Mouse (Mus musculus): ENCODE results near the gene Mcts2.

Mcts2 gene

DNA sequence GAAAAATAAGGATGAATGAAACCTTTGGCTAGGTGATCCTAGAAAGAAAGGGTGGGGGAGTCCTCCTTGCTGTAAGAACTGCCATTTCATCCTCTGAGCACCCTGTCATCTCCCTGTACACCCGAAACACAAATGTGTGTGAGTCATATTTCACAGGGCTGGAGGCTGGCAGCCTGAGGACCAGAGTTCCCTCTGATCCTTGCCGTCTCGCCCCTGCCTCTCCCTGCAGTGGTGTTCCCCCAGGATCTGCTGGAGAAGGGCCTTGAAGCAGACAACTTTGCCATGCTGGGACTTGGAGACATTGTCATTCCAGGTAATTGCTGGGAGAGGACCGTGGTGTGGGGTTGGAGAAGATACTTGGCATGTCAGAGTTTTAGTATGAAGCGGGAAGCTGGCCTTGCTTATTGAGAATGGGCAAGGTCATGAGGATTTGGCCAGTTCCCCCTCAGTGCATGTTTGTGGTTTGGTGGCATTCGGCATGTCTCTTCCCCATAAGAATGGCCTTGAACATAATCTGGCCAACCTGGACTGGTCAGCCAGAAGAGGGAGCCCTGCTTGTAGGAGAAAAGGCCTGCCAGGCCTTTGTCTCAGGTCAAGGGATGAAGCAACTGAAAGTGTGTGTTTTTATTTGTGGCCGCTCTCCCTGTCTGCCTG lies 4.9 kb downstream of the Mcts2 start:
- DNase-seq (ENCODE audit: low spot score) = no peak

DNA sequence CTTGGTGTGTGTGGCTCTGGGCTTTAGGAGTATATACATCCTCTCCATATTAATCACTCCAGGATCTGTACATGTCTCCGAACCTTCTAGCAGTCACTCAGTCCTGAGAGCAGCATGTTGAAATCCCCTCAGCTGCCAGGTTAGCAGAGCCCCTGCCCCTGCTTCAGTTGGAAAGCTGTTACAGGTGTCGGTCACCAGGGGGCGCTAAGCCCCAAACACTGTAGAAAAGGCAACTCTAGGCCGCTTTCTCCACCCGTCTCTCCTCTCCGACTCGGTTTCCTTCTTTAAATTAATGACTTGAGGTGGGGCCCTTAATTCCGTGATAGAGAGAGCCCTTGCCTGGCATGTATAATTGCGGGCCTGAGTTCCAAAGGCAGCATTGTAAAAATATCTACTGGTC lies 6.4 kb downstream of the Mcts2 start:
- DNase-seq (ENCODE audit: low spot score) = no peak

DNA sequence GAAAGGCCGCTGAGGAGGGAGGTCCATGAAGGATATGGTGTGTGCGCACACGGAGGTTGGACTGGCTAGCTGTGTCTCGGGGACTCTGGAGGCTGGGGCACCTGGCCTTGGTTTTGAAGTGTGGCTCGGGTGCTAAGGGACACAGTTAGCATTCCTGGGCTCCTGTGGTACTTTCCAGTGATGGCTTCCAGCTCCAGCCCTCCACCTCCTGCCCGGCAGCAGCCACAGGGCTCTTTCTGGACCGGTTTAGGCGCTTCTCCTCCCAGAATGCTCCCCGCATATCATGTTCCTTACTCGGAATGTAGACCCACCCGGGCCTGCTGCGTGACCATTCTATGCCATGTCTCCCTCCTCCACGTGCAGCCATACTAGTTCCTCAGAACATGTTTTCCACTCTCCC lies 6.9 kb downstream of the Mcts2 start:
- DNase-seq (ENCODE audit: low spot score) = no peak

DNA sequence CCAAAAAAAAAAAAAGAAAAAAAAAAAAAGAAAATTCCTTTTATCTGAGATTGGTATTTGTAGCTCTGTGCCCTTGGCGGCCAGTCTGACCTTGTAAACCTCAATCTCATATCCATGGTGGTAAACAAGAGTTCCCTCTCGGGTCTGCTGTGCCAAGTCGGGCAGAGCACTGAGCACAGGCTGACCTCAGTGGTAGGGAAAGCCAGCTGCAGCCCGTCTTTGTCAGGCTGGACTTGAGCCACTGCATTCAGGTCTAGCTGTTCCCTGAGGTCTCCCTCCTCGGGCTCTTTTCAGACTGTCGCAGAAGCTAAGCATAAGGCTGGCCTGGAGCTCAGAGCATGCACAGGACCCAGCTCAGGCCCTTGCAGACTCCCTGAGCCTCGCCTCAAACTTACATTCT lies 7.9 kb downstream of the Mcts2 start:
- DNase-seq (ENCODE audit: low spot score) = peak; percentile 84

DNA sequence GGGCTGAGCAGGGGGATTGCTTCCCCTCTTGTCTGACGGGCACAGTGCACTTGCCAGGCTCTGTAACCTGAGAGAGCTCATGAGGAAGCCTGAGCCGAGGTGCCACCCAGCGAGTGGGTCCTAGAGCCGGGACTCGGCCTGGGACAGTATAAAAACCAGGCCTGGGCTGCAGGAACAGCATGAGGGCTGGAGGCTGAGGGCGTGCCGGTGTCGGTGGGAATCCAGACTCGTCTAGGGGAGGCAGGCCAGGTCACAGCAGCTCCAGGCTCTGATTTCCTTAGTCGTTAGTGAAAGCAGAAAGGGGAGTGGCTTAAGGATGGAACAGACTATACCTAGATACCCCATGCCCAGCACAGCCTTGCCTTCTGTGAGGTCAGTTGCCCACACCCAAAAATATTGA lies 9.2 kb downstream of the Mcts2 start:
- DNase-seq (ENCODE audit: low spot score) = no peak

DNA sequence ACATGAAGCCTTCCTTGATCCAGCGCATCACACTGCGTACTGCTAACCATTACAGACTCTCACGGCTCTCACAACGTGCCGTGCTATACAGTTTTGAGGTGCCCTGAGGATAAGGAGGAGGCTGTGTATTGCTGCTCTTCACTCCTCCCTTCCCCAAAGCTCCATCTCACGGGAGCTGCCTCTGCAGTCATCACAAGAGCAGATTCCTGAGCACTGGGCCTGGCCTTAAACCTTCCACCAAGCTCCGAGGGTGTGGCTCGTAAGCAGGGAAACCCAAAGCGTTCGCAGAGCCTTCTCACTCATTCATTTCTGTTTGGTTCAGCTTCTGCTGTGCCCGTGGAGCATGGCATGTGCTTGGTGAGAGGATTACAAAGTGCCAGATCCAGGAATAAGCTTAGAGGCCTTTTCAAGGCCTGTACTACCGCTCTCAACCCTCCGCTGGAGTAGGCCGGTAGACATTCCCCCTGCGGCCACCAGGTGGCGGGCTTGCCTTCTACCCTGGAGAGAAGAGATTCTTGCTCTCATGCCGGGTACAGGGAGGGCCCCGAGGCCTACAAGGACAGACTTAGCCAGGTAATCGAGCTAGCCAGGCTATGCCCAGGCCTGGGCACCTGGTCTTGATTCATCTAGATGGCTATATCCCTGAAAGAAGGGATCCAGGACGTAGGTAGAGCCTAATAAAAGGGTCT lies 9.8 kb downstream of the Mcts2 start:
- DNase-seq (ENCODE audit: low spot score) = peak; percentile 80

DNA sequence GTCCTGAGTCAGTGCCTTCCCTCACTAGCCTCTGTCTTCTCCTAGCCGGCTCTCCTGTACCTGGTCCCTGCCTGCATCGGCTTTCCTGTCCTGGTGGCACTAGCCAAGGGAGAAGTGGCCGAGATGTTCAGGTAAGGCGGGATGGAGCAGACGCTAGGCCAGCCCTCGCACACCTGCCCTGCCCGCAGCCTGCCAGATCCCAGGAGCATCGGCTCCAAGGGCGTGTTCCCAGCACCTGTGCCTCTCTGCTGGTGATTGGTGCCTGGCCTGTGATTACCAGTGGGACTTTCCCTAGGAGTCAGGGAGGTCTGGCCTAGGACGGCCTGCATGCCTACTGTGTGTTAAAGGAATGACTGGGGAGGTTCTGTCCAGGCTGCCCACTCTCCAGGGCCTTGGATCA lies 13.3 kb downstream of the Mcts2 start:
- no peak for DNase-seq (ENCODE audit: low spot score)

DNA sequence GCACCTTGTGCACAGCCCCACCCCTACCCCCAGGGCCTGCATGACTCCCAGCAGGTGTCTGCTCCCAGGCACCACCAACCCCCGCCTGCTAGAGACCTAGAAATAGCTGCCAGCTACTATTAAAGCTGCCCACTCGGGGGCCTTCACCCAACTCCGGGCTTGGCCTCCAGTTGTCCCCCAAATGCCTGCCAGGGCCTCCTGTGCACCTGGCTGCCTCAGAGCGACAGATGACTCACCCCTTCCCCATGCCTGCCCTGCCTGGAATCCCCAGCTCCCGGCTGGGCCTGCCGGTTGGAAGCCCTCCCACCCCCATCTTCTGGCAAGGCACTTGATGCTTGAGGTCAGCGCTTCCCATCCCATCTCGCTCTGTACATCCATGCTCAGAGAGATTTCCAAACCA lies 13.9 kb downstream of the Mcts2 start:
- no peak for DNase-seq (ENCODE audit: low spot score)

DNA sequence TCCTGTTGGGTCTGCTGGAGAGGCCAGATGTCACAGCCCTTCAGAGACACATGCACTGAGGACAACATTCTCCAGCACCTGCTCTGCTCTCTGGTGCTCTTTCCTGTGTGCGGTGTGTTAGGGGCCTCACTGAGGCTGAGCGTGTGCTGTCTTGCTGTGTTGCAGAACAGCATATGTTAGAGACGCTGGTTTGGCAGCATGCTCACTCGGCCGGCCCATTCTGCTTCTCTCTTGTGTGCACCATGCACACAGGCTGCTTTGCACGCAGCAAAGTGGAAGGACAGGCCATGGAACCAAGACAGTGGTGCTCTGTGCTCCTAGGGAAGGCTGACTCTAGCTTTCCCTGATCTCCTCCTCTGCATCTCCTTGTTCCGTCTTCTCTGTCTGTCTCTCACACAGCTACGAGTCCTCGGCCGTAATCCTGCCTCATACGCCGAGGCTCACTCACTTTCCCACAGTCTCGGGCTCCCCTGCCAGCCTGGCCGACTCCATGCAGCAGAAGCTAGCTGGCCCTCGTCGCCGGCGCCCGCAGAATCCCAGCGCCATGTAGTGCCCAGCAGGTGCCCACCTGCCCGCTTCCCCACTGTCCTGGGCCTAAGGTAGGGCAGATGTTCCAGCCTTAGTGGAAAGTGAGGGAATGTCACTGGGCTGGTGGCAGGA lies 16.9 kb downstream of the Mcts2 start:
- no peak for DNase-seq (ENCODE audit: low spot score)

DNA sequence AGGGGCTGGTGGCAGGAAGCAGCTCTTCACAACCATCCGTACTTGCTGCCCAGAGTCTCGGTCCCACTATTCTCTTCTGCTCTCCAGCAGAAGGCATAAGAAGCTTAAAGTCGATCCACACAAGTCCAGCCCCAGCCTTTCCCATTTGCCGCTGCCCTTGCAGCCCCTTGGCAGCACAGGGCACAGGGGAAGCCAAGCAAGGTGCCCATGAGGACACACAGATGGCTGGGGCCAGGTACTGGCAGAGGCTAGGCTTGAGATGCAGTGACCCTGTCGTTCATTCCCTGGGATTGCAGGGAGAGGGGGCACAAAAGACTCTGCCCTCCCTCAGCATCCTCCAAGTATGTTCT lies 17.4 kb downstream of the Mcts2 start:
- DNase-seq (ENCODE audit: low spot score) = no peak

DNA sequence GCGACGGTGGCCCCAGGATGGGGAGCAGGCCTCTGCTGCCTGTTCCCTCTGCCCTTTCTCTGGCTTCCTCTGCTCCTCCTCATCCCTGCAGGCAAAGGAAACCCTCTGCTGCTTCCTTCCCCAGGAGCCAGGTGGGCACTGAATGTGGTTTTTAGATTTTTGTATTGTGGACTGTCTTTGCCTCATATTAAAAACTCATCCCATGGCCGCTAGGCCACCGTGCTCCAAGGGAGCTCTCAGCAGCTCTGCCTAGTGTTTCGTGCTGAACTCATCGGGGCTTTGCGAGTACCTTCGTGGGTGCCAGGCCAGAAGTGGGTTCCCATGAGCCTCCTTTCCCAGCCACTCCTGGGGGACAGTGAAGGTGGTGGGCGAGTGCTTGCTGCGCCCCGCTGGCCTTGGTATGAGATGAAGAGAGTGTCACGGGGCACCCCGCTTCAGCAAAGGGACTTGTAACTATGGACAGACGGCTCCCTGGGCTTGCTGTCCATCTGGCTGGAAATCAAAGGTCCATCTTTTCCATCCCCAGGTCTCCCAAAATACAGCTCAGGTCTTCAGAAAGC lies 18.1 kb downstream of the Mcts2 start:
- DNase-seq (ENCODE audit: low spot score) = no peak

DNA sequence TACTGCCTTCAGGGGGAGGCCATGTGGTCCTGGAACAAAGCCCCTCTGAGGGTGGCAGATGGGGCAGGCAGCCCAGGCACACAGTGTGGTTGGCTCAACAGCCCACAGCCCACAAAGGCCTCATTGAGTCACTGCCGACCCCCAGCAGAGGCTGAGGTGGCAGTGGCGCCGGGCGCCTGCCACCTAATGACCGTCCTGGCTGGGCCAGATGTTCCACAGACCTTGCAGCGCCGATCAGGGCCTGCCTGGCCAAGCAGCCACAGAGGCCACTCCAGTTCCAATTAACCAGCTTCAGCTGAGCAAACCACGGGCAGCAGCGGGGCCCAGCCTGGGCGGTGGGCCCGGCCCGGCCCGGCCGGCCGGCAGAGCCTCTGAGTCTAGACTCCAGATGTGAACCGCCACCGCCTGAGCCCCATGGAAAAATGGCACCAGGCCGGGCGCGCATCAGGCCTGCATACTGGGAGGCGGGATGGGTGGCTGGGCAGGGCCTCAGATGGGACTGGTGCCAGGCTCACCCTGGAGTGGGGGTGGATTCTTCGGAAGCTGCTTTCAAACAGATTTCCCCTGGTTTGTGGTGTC lies 19.2 kb downstream of the Mcts2 start:
- peak; percentile 48 for DNase-seq (ENCODE audit: low spot score)

DNA sequence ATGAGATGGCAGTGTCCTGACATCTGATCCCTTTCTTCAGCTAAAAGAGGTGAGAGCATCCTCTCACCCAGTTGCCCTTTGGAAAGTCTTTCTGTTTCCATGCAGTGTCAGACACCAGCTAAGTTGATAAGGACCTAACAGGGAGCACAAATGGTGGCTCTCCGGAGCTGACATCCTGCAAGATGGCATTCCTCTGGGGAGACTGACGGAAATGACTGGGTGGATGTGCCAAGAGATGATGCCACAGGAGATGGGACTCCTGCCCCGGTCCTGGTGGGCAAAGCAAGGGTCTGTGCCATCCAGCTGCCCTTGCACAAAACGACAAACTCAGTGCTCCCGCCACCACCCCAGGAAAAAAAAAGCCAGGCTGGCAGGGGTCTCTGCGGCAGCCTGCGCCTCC lies 20.4 kb downstream of the Mcts2 start:
- DNase-seq (ENCODE audit: low spot score) = no peak

DNA sequence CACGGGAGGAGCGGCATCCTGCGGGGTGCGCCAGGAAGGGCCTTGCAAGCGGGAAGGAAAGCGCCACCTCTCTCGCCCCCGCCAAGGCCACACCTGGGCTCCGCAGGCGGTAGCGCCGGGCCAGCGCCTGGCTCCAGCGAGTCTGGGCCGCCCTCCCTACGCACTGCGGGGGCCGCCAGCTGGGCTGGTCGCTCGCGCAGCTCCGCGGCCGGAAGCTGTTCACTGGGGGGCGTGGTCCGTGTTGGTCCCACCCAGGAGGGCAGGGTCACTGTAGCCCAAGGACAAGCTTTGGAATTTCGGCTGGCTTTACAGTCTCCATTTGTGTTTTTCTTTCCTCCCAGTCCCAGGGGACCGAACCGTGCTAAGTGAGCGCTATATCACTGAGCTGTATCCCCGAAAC lies 20.8 kb downstream of the Mcts2 start:
- DNase-seq (ENCODE audit: low spot score) = peak; percentile 92

DNA sequence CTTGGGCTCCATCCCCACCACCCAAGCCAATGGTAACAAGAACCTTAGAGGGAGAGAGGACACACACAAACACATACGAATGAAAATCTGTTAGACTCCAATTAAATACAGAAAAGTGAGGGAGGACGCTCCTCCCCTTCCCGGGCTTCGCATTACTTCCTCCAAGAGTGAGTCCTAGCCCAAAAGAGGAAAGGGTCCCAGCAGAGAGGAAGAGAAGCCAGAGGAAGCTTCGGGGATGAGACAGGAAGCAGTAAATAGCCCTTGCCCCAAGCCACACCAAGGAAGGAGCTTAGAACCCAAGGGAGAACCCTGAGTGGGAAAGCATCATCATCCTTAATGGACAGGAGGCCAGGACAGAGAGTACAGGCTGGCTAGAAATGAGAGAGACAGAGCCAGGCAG lies 22.2 kb downstream of the Mcts2 start:
- no peak for DNase-seq (ENCODE audit: low spot score)

DNA sequence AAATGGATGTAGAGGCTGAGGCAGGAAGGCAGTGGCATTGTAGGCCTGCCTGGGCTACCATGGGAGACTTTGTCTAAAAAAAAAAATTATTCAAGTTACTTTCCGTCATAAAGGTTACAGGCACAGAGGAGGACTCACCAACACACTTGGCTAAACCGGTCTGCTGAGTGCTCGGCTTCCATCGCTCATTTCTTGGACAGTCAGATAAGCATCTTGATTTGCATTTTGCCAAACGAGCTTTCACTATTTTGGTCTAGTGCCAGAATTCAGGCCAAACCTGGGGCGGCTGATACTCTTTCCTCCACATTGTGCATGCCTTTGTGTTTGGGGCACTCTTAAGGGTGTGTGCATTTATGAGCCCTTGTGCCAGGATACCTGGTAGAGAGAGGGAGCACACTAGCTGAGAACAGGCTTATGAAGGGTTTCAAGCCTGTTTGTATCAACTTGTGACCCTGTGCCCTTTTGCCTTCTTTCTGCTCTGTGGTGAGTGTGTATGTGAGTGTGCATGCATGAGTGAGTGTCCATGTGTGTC lies 29.5 kb downstream of the Mcts2 start:
- no peak for DNase-seq (ENCODE audit: low spot score)

DNA sequence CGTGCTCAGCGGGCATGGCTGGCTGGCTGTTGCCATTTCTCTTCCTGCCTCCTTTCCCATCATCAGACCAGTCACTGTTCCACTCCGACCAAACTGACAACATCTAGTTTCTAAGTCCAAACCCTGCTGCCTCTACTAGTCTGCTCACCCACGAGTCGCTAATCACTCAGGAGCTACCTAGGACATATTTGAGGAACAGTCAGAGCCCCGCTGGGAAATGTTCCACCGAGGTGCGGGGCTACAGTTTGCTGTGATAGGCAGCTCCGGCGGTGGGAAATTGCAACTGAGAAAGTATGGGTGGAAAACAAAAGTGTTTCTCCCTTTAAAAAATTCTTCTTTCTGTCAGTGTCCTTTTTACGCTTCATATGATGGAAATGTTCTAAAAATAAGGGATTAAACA lies 30.8 kb downstream of the Mcts2 start:
- DNase-seq (ENCODE audit: low spot score) = no peak

DNA sequence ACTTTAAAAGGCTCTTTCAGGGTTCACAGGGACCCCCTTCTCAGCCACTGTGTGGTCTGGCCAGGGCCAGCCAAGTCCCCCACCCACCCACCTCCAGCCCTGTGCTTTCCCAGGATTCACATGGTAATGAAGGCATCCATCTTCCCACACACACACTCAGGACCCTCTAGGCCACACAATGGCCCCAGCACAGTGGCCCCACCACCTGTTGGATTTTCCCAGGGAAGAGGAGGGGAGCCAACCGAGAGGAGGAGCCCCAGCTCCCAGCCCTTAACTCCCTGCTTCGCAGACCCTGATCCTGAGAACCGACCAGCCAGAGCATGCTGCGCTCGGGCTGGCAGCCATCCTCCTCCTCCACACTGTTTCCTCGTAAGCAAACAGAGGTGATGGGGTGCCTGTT lies 31.2 kb downstream of the Mcts2 start:
- DNase-seq (ENCODE audit: low spot score) = no peak

DNA sequence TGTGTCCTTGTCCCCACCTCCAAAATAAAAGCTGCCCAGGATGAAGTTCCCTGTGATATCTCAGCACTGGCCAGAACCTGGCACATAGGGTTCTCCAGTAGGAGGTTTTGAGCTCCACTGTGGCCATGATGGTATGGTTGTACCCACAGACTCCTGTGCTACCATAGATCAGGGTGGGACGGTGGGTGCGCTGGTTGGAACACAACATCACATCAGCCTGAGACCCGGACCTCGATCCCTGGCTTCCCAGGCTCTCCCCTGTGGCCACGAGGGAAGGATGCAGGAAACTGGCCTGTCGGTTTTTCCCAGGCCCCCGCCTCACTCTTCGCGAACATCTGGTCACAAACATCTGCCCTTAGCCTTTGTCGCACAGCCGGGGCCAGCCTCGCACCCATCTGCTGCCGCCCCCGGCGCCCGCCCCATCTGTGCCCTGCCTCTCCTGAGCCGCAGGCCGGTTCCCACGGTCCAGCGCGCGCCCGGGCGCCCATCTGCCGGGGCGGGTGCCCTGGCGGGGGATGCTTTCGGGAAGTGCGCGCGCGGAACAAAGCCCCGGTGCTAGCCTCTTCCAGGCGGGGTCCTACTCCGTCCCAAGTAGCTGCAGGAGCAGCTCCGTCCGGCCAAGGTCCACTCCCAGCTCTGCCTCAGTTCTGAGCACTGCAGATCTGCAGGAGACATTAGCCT lies 37.0 kb downstream of the Mcts2 start:
- no peak for DNase-seq (ENCODE audit: low spot score)

DNA sequence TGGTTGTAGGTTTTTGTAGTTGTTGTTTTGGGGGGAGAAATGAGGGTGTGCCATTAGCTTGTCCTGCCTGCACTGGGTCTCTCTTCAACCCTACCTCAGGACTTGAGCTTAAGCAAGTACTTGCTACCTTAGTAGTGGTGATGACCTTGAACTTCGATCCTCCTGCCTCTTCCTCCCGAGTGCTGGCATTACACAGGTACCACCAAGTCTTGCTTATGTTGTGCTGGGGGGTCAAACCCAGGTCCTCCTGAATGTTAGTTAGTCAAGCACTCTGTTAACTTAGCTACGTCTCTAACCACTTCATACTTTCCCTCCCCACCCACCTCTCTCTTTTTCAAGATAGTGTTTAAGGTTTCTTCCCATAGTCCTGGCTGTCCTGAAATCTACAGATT lies 37.5 kb downstream of the Mcts2 start:
- DNase-seq (ENCODE audit: low spot score) = no peak

DNA sequence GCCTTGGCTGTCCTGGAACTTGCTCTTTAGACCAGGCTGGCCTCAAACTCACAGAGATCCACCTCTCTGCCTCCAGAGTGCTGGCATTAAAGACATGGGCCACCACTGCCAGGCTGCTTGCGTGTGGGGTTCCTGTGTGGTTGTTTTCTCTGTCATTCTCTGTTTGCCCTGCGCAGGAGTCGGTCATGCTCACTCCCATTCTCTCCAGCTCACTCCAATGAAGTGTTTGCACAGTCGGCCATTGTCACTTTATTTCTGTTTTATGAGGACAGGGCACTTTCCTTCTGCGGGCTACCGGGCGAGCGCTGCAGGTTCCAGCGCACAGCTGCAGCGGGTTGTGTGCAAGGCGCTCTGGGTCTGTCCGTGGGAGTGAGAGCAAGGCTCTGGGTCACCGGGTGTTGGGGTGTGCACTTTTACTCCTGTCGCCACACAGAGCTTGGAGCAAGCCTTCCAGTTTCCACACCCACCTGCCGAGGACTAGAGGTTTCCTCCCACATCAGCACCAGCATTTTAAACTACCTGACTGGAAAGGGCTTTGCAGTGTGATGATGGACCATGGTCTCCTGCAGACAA lies 38.4 kb downstream of the Mcts2 start:
- no peak for DNase-seq (ENCODE audit: low spot score)

DNA sequence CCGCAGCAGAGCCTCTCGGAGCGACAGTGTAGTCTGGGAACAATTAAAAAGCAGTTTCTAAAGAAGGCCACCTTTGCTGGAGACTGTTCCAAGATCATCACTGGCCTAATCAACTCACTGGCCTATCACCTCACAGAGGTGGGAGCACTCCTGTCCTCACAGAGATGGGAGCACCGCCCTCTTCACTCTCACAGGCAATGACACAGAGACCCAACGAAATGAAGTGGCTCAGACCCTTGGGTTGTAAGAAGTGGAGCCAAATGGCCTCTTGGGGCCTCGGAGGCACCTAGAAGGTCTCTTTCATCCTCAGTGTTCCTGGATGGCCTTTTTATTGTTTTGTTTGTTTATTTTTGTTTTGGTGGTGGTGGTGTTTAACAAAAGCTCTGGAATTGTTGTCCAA lies 39.4 kb downstream of the Mcts2 start:
- no peak for DNase-seq (ENCODE audit: low spot score)
